11 mouse cellular contexts compared by ENCODE assay signal in the genomic region with DNA sequence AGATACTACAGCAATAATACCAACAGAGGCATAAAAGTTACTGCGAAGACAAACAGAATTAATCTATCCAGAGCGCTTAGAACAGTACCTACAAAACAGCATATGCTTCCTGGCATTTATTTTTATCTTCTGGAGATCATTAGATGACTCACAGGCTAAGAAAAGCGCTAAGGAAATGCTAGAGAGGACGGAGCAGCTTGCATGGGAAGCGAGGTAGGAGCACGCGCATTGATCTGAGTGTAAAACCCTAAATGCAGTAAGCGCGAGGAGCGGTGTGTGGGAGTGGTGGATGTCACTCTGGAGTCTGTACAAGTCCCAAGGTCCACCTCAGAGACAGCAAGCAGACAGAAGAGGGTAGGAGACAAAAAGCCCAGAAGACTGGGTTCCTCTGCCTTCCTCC.
DNase-seq lines count a peak whose midpoint lies in the region; ATAC-seq and TF ChIP-seq lines count a peak whose summit lies in the region.
"Had no signal": no experiment of that assay in that cellular context is flagged by ENCODE, and none has a peak within 500 bp of the region (broad histone marks: within the 10 kb centered on the region; RNA-seq: fewer than 3 reads in every experiment).

No protein-coding gene starts in this region.

- no peaks in the 10 kb centered on the region for H3K9me3 ChIP-seq in kidney, postnatal 0 days (replicated peaks; ENCODE audit: low read length)
- H3K9me3 ChIP-seq in kidney, embryonic 15.5 days (replicated peaks): no peaks in the 10 kb centered on the region
- H3K9me3 ChIP-seq: neural tube, embryonic 13.5 days had no signal

- H3K4me2 ChIP-seq in kidney, postnatal 0 days (ENCODE audit: low read length): no peak overlapping the region
- no peak overlapping the region for H3K4me2 ChIP-seq in kidney, embryonic 15.5 days
- H3K4me2 ChIP-seq: neural tube, embryonic 13.5 days had no signal

- intact Hi-C loops in left cerebral cortex, postnatal 36 days (cut with DNase I): loop anchor here (5.0 kb wide), 1 partner anchor 256 kb away; the partner anchor contains the start of gene St6galnac5

- WGBS in kidney, postnatal 0 days: 71% methylated on average over 10 of the region's 10 CpGs
- WGBS in kidney, embryonic 15.5 days: 73% methylated on average over 10 of the region's 10 CpGs

- H3K27ac ChIP-seq in kidney, postnatal 0 days: no peak overlapping the region
- no peak overlapping the region for H3K27ac ChIP-seq in kidney, embryonic 15.5 days
- H3K27ac ChIP-seq: neural tube, embryonic 13.5 days had no signal

- no peak overlapping the region for H3K4me3 ChIP-seq in kidney, postnatal 0 days (replicated peaks; ENCODE audit: low read depth, low read length)
- H3K4me3 ChIP-seq in kidney, embryonic 15.5 days (replicated peaks): no peak overlapping the region
- H3K4me3 ChIP-seq: neural tube, embryonic 13.5 days had no signal

- H3K9ac ChIP-seq in kidney, postnatal 0 days (ENCODE audit: low read depth, low read length): no peak overlapping the region
- no peak overlapping the region for H3K9ac ChIP-seq in kidney, embryonic 15.5 days
- H3K9ac ChIP-seq: neural tube, embryonic 13.5 days had no signal

- DNase-seq in kidney, postnatal 0 days (ENCODE audit: low spot score): peak; percentile 27
- no peak for DNase-seq in kidney, adult 8-10 months
- peak; percentile 67 to 76 for DNase-seq in layer of hippocampus, adult 18-20 months (ENCODE audit: low spot score in 2 of 2)
- DNase-seq in left cerebral cortex, postnatal 36 days (ENCODE audit: low spot score in 2 of 2): peak; percentile 78 to 83
- DNase-seq in spleen, adult 18-20 months: no peak
- DNase-seq in cerebellum, adult 8-10 months: no peak
- DNase-seq: cerebellum, postnatal 14 days; midbrain, embryonic 14.5 days had no signal

- ATAC-seq in kidney, postnatal 0 days (replicated peaks; ENCODE audit: low FRiP score, low read depth): no peak
- peak; percentile 86 for ATAC-seq in frontal cortex, adult (ENCODE audit: low TSS enrichment)
- ATAC-seq in kidney, embryonic 15.5 days (replicated peaks; ENCODE audit: low FRiP score): no peak

- no peaks in the 10 kb centered on the region for H3K36me3 ChIP-seq in kidney, postnatal 0 days (ENCODE audit: insufficient read depth, low read length)
- no peaks in the 10 kb centered on the region for H3K36me3 ChIP-seq in kidney, embryonic 15.5 days
- H3K36me3 ChIP-seq: neural tube, embryonic 13.5 days had no signal

- H3K4me1 ChIP-seq in kidney, postnatal 0 days (replicated peaks; ENCODE audit: insufficient read depth, low read length): no peaks in the 10 kb centered on the region
- H3K4me1 ChIP-seq in kidney, embryonic 15.5 days: peaks cover 27% of the 10 kb centered on the region

- no peak for TF ChIP-seq CTCF in kidney, postnatal 0 days (IDR thresholded peaks at IDR 0.05; ENCODE audit: low read depth)

- no peaks in the 10 kb centered on the region for H3K27me3 ChIP-seq in kidney, postnatal 0 days (ENCODE audit: insufficient read depth, low read length)
- no peaks in the 10 kb centered on the region for H3K27me3 ChIP-seq in kidney, embryonic 15.5 days
- H3K27me3 ChIP-seq: neural tube, embryonic 13.5 days had no signal

Comparison
In these comparisons a context has a peak if more than half of its experiments do, and no peak if none do; other contexts are left out.
1. DNase-seq: peak in kidney, postnatal 0 days (single experiment), layer of hippocampus, adult 18-20 months (2 of 2) and left cerebral cortex, postnatal 36 days (2 of 2); none in kidney, adult 8-10 months (0 of 2), spleen, adult 18-20 months (0 of 2) and cerebellum, adult 8-10 months (single experiment).